Mouse (Mus musculus) bone marrow macrophage, adult 2 months (primary cell): ENCODE measurements around the gene Nxnl1.

ENCODE experiments used
- CTCF ChIP-seq: IDR thresholded peaks from 2 replicates; pipeline ENCODE4 v1.5.1; 2012; ENCODE audit warnings: low read depth, mild to moderate bottlenecking, low read length, moderate library complexity
- POLR2A ChIP-seq: IDR thresholded peaks from 2 replicates; pipeline ENCODE4 v1.6.1; 2012; ENCODE audit warnings: mild to moderate bottlenecking, low read depth, low read length, borderline replicate concordance

GRCm38 (mm10) chr8:71602666-71603334, 36.4 kb upstream of the Nxnl1 start:
- TF ChIP-seq POLR2A (no peak), CTCF (no peak)
